Mouse (Mus musculus) brain, adult 2 months (tissue): ENCODE measurements around the gene Ccdc167.
"Not testable (repeated sequence)": the region's sequence is repeated elsewhere in the genome, so short reads cannot be mapped to it uniquely, and the experiment has no call there.

ENCODE experiments used
- DNase-seq: peaks from one replicate; pipeline ENCODE4 v3.0.0; 2011; ENCODE audit warnings: low read depth, low spot score

Ccdc167 gene

GRCm38 (mm10) chr17:29719628-29720575 lies 3.1 kb upstream of the Ccdc167 start:
- DNase-seq: peak; percentile 85

GRCm38 (mm10) chr17:29718660-29719059 lies 1.8 kb upstream of the Ccdc167 start:
- DNase-seq: peak; percentile 49

- DNase-seq: not testable (repeated sequence)
Observed at GRCm38 (mm10) chr17:29713734-29714133, 3.1 kb downstream of the Ccdc167 start.

GRCm38 (mm10) chr17:29712565-29712964 lies 4.3 kb downstream of the Ccdc167 start:
- no peak for DNase-seq

GRCm38 (mm10) chr17:29711745-29712431 lies 5.0 kb downstream of the Ccdc167 start:
- DNase-seq: no peak

- peak; percentile 92 for DNase-seq
Observed at GRCm38 (mm10) chr17:29711076-29711744, 5.6 kb downstream of the Ccdc167 start.

- peak; percentile 78 for DNase-seq
Observed at GRCm38 (mm10) chr17:29710562-29711044, 6.2 kb downstream of the Ccdc167 start.

- no peak for DNase-seq
Observed at GRCm38 (mm10) chr17:29708783-29709182, 8.1 kb downstream of the Ccdc167 start.

- DNase-seq: no peak
Observed at GRCm38 (mm10) chr17:29706981-29707545, 9.8 kb downstream of the Ccdc167 start.

GRCm38 (mm10) chr17:29705881-29706280 lies 11.0 kb downstream of the Ccdc167 start:
- no peak for DNase-seq

GRCm38 (mm10) chr17:29704781-29705180 lies 12.1 kb downstream of the Ccdc167 start:
- DNase-seq: peak; percentile 73

GRCm38 (mm10) chr17:29702938-29703710 lies 13.7 kb downstream of the Ccdc167 start:
- peak; percentile 59 for DNase-seq

GRCm38 (mm10) chr17:29700573-29700972 lies 16.3 kb downstream of the Ccdc167 start:
- DNase-seq: no peak

GRCm38 (mm10) chr17:29698421-29698820 lies 18.4 kb downstream of the Ccdc167 start:
- no peak for DNase-seq

- no peak for DNase-seq
Observed at GRCm38 (mm10) chr17:29696940-29697339, 19.9 kb downstream of the Ccdc167 start.

GRCm38 (mm10) chr17:29694516-29694915 lies 22.3 kb downstream of the Ccdc167 start:
- no peak for DNase-seq

GRCm38 (mm10) chr17:29693571-29693970 lies 23.3 kb downstream of the Ccdc167 start:
- DNase-seq: no peak

GRCm38 (mm10) chr17:29692827-29693226 lies 24.0 kb downstream of the Ccdc167 start:
- no peak for DNase-seq

GRCm38 (mm10) chr17:29690257-29690656 lies 26.6 kb downstream of the Ccdc167 start:
- DNase-seq: no peak

GRCm38 (mm10) chr17:29688610-29689009 lies 28.2 kb downstream of the Ccdc167 start:
- DNase-seq: peak; percentile 77

GRCm38 (mm10) chr17:29687373-29687772 lies 29.5 kb downstream of the Ccdc167 start:
- DNase-seq: no peak
